Mouse (Mus musculus) liver, postnatal 0 days (tissue): ENCODE results near the gene Usmg5.

Source experiments
- CTCF ChIP-seq: sonication (generic); IDR thresholded peaks from 2 replicates; pipeline ENCODE4 v1.5.1; 2016; ENCODE audit warnings: antibody characterized with exemption, low read depth
- EP300 ChIP-seq: IDR thresholded peaks from 2 replicates; pipeline ENCODE4 v1.6.1; 2016; ENCODE audit warnings: antibody characterized with exemption, low read depth, mild to moderate bottlenecking

- no peak for TF ChIP-seq CTCF
- TF ChIP-seq EP300, result no peak
These were observed 53.9 kb downstream of the Usmg5 start for GRCm38 (mm10) chr19:47036596-47036995.
